Mouse (Mus musculus) induced T-regulatory cell, adult 2 months (primary cell): ENCODE measurements around the gene Olfr620.

Experiments used
- DNase-seq: peaks from one replicate; pipeline ENCODE4 v3.0.0-alpha.2; 2012; ENCODE audit warnings: low read depth

The Olfr620 gene

DNA sequence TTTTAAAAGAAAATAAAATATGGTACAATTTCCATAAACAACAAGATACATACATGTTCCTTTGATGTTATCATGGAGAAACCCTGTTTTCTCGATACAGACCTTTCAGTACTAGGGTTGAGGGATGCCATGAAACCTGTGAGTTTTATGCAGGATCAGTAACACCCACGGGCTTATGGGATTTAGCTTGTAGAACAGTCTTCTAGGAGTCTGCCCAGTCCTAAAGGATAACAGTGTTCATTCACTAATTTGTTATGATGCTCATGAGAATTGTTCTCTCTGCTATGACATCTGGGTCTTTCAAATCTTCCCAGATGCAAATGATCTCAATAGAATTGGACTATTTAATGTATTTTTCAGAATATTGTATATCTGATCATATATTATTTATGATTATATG, at the start of gene Olfr620:
Gene Olfr620 (minus strand): TSS at position 101 of the 400 bp plus-strand sequence.
- DNase-seq, result no peak

GRCm38 (mm10) chr7:103644070-103644469, 31.7 kb upstream of the Olfr620 start:
- no peak for DNase-seq

DNA sequence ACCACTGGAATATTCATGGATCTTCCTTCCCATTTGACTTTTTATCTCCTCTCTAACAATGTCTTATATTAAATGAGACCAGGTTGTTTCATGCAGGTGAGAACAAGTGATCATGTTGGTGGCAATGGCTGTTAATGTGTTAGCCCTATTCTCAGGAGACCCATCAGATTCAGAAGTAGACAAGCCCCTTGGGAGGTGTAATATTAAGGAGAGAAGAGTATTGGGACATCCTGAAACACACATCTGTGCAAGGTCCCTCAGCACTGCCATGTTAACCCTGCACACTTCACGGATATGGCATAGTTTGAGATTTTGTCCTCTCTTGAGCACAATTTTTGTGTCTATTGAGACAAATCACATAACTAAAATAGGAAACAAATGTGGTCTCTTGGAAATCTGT, 30.3 kb upstream of the Olfr620 start, which contains the start of gene Olfr622:
Gene Olfr622 (minus strand): TSS at position 101 of the 400 bp plus-strand sequence.
- no peak for DNase-seq

DNA sequence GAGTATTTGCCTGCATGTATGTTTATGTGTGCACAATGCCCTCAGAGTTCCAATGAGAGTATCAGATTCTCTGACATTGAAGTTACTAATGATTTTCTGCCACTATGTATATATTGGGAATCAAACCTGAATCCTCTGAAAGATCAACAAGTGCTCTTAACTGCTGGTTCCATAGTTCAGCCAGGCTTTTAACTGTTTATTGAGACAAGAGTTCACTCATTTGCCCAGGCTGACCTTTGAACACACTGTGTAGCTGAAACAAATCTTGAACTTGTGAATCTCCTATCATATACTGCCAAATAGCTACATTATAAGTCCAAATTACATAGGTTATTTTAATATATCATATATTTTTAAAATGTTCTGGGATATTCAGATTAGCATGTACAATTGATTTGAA, 24.5 kb upstream of the Olfr620 start:
- no peak for DNase-seq

- DNase-seq, result no peak
These were observed 4.9 kb downstream of the Olfr620 start for GRCm38 (mm10) chr7:103607425-103607824.

- no peak for DNase-seq
These were observed 12.1 kb downstream of the Olfr620 start, which contains the start of gene Olfr619 for GRCm38 (mm10) chr7:103600275-103600674. Gene Olfr619 (plus strand): TSS chr7:103600575.

DNA sequence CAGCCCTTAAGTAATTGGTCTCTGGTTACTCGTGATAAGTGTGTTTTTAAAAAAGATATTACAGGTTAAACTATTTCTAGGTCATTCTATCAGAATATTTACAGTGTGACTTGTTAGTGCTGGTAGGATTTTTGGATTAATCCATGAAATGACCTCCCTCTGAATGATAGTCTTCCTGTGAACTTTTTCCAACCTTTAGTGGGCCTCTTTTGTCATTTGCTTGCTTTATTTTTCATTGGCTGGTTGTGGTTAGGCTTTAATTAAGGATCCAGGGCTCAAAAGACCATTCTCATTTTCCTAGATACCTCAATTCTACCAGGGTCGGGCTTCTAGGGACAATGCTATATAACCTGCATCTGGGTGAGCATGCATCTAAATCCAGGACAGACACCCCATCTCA, 22.5 kb downstream of the Olfr620 start, which contains the start of gene Olfr618:
Gene Olfr618 (plus strand): TSS at position 301 of the 400 bp plus-strand sequence.
- no peak for DNase-seq

DNA sequence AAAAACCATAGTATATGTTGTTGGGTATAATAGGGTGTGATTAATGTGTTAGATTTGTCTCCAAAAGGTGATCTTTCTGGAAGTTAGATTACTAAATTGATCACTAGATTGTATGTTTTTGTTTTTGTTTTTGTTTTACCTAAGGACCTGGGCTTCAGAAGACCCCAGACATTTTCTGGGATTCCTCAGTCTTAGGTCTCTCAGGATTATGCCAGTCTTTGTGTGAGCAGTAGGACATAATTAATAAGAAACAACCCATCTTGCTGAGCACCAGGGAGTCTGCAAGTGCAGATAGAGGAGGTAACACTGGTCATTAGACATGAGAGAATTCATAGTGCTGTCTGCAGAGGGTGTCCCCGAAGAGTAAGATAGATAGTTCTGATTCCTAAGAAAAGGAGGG, 39.6 kb downstream of the Olfr620 start, which contains the start of gene Olfr617:
Gene Olfr617 (plus strand): TSS at position 301 of the 400 bp plus-strand sequence.
- no peak for DNase-seq

GRCm38 (mm10) chr7:103569043-103569442, 43.3 kb downstream of the Olfr620 start, which contains the start of gene Olfr616:
Gene Olfr616 (minus strand): TSS chr7:103569143.
- DNase-seq, result no peak

DNA sequence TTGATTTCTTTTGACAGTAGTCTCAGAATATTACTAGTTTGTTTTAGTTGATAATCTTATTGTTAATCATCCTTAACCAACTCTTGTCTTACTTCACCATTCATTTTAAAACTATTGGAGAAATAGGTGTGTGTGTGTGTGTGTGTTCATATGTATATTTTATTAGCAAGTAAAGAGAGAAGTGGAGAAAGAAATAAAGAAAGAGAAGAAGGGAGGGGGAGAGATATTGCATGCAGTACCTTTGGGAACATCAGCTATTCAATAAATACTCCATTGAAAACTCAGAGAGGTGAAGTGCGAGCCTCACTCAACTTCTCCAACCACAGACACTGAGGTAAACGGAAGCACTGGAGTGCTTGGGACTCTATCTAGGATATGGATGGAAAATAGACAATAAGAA, 56.6 kb downstream of the Olfr620 start, which contains the start of gene Olfr615:
Gene Olfr615 (plus strand): TSS at position 301 of the 400 bp plus-strand sequence.
- no peak for DNase-seq
